Mouse (Mus musculus) cerebellum, adult (tissue): ENCODE measurements around the gene Skap1.
"Not testable (repeated sequence)": the region's sequence is repeated elsewhere in the genome, so short reads cannot be mapped to it uniquely, and the experiment has no call there.

ENCODE experiments used
- ATAC-seq: cut with Nextera tagmentation; 2 replicates; pipeline ENCODE4 v1.9.2; 2017; ENCODE audit warnings: mild to moderate bottlenecking, moderate library complexity, mixed read lengths; ENCODE audit not compliant: insufficient number of reproducible peaks, low FRiP score, low TSS enrichment

Gene Skap1

GRCm38 (mm10) chr11:96772413-96772812 lies 308.0 kb downstream of the Skap1 start:
- ATAC-seq, result no peak

GRCm38 (mm10) chr11:96774536-96774935 lies 310.1 kb downstream of the Skap1 start:
- no peak for ATAC-seq

GRCm38 (mm10) chr11:96775063-96775462 lies 310.7 kb downstream of the Skap1 start:
- ATAC-seq, result no peak

- ATAC-seq, result no peak
Observed at GRCm38 (mm10) chr11:96775665-96776064, 311.3 kb downstream of the Skap1 start.

DNA sequence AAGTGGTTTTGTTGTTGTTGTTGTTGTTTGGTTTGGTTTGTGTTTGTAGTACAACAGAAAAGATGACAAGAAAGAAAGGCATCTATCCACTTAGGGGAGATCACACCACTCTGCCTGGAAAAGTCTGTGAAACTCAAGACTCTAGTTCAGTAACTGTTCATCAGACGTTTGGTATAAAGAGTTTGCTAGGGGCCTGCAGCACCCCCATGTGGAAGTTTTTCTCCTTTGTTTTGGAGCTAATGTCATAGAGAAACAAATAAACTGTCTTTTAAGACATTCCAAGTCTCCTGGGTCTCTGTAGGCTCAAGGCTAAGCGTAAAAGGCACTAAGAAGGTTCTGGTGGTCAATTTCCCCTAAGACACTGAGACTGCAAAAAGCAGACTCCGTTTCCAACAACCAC lies 311.7 kb downstream of the Skap1 start:
- no peak for ATAC-seq

- ATAC-seq, result peak; percentile 100
Observed at GRCm38 (mm10) chr11:96776968-96777962, 312.9 kb downstream of the Skap1 start, which contains the start of gene Snx11. TSS of gene Snx11 (minus strand) at chr11:96777559.

DNA sequence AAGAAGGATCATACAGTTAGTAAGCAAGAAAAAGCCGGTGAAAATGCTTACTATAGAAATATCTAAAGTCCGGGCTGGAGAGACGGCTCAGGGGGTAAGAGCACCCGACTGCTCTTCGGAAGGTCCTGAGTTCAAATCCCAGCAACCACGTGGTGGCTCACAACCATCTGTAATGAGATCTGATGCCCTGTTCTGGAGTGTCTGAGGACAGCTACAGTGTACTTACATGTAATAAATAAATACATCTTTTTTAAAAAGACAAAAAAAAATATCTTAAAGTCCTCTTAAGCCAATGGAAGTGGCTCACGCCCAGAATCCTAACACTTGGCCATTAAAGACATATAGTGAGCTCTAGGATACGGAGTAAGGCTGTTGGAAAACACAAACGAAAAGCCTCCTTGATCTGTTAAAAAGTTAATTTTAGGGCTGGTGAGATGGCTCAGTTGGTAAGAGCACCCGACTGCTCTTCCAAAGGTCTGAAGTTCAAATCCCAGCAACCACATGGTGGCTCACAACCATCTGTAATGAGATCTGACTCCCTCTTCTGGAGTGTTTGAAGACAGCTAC lies 313.8 kb downstream of the Skap1 start:
- not testable (repeated sequence) for ATAC-seq

- no peak for ATAC-seq
Observed at GRCm38 (mm10) chr11:96780306-96780705, 315.9 kb downstream of the Skap1 start.

- no peak for ATAC-seq
Observed at GRCm38 (mm10) chr11:96781425-96781824, 317.0 kb downstream of the Skap1 start.

DNA sequence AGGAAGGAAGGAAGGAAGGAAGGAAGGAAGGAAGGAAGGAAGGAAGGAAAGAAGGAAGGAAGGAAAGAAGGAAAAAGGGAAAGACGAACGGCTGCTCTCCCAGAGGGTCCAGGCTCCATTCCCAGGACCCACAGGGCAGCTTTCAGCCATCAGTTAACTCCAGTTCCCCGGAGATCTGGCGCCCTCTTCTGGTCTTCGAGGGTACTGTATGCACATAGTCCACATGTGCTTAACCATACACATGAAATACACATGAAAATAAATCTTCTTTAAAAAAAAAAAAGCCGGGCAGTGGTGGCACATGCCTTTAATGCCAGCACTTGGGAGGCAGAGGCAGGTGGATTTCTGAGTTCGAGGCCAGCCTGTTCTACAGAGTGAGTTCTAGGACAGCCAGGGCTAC lies 320.5 kb downstream of the Skap1 start:
- ATAC-seq, result not testable (repeated sequence)

GRCm38 (mm10) chr11:96786731-96787450 lies 322.5 kb downstream of the Skap1 start:
- no peak for ATAC-seq

DNA sequence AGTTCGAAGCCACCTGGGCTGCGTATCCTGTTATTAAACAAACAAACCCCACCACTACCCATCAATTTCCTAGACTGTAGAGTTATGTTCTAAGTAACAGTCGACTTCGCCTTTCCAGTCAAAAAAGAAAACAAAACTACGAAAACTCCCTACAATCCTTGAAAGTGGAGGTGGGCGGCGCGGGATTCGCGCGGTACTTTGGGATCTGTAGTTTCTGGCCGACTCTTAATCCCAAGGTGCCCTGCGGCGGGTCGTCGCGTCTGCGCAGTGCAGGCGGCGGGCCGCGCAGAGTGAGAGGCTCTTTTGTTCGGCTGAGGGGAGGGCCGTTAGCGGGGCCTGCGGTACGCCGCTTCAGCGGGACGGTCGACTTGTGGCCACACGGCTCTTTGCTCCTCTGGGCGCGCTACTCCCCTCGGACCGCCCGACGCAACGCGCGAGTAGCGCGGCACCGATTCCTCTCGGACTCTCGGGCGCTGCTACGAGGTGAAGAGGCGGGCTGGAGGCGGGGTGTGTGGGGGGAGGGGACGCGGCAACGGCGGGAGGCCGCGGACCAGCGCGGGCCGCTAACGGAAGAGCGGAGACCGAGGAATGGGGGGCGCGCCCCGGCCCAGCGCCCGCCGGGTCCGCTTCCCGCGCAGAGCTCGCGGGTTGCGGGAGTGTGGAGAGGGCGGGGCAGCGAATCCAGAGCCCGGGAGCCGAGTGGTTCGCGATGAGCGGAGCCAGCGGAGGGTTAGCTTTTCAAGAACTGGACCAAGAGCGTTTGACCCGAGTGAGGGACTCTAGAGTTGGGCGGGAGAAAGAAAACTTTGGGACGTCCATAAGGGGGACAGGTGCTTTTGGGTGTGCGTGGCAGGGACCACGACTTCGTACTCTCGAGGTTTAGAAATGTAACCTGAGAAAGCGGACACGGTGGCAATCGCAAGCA lies 324.7 kb downstream of the Skap1 start, which contains the start of gene Cbx1:
Gene Cbx1 (plus strand): TSS at position 257 of the 925 bp plus-strand sequence.
- peak; percentile 88 for ATAC-seq

DNA sequence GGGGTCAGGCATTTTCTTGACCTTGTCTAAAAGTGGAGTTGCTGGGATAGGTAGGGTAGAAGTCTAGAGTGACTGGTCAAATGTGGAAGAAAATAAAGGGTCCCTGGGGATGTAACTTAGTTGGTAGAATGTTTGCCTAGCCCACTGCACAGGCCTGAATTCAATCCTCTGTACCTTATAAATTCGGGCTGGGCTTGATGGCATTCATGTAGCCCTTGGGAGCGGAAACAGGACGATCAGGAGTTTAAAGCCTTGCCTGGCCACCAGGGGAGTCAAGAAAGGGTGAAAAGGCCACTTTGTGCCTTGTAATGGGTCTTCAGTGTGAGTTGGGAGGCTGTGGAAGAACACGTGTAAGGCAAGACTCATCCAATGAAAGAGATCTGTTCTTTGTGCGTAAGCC lies 325.6 kb downstream of the Skap1 start:
- no peak for ATAC-seq

DNA sequence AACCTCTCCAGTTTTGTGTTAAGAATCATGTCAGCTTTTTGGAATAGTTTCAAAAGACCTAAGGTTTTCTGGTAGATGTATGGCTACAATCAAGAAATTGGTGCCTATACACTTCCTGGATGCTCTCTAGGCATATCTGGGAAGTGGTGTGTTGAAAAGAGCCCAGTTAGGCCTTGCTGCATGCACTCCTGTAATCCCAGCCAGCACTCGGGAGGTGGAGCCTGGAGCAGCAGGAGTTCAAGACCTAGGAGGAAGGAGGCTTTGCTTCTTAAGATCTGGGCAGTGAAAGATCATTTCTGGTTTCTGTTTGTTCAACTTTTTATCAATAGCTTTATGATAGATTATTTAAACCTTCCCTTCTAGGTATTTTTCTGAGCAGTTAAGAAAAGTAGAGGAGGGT lies 326.3 kb downstream of the Skap1 start:
- ATAC-seq, result no peak

DNA sequence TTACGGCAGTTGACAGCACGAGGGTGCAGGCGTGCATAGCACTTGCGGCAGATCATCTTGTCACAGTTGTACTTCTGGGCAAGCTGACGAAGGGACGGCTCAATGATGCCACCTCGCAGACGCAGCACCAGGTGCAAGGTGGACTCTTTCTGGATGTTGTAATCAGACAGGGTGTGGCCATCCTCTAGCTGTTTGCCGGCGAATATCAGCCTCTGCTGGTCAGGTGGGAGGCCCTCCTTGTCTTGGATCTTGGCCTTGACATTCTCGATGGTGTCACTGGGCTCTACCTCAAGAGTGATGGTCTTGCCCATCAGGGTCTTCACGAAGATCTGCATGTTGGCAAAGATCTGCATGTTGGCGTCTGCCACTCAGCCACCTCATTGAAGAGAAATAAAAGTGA lies 331.1 kb downstream of the Skap1 start:
- ATAC-seq, result no peak

GRCm38 (mm10) chr11:96796081-96796480 lies 331.7 kb downstream of the Skap1 start:
- ATAC-seq, result no peak

- no peak for ATAC-seq
Observed at GRCm38 (mm10) chr11:96796586-96796985, 332.2 kb downstream of the Skap1 start.

DNA sequence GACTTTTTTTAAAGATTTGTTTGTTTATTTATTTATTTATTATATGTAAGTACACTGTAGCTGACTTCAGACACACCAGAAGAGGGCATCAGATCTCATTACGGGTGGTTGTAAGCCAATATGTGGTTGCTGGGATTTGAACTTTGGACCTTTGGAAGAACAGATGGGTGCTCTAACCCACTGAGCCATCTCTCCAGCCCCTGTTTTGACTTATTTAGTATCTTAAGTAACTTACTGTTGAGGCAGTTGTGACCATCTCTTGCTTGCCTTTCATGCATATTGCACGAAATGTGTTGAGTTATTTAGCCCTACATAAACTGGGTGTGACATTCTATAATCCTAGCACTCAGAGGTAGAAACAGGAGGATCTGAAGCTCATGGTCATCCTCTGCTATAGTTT lies 335.1 kb downstream of the Skap1 start:
- no peak for ATAC-seq

DNA sequence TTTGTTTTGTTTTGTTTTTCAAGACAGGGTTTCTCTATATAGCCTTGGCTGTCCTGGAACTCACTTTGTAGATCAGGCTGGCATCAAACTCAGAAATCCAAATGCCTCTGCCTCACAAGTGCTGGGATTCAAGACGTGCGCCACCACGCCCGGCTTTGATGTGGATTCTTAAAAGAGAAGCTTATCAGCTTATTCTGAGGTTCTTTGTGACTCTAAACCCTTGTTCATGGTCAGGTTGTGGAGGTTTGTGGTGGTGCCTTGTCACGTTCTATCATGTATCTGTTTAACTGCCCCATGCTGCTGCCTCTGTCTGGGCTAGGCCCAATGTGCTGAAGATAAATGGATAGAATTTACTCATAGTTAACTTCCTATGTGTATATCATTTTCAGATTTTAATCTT lies 341.2 kb downstream of the Skap1 start:
- ATAC-seq, result no peak

DNA sequence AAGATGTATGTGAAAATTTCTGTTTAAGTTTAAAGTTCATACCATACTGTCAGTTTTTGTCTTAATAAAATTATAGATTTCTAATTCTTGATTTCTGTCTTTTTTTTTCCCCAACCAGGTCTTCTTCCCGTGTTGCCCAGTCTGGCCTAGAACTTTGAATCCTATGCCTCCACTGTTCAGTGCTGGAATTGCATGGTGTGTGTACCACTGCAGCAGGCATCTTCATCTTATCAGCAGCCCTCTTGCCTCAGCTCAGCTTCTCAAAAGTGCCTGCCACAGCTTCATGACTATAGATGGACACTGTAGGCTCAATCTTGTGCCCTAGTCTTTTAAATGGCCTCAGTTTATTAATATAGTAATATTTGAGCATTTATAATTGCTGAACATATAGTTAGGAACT lies 343.7 kb downstream of the Skap1 start:
- ATAC-seq, result no peak
